Mouse (Mus musculus) regulatory T cell (primary cell): ENCODE measurements at regions not wholly inside any gene's neighbourhood (a gene's known extent, or its start where the extent isn't known, plus 50 kb on each side); places are given as distances from the start of the nearest gene placed in this dataset.

Source experiments
- in situ Hi-C: fragments of 300-600 bp; cut with MboI, MseI; formaldehyde crosslinking; loops from one replicate; pipeline ENCODE4 v1.15.1; 2025; ENCODE audit warnings: high pct_unique_total_duplicates

DNA sequence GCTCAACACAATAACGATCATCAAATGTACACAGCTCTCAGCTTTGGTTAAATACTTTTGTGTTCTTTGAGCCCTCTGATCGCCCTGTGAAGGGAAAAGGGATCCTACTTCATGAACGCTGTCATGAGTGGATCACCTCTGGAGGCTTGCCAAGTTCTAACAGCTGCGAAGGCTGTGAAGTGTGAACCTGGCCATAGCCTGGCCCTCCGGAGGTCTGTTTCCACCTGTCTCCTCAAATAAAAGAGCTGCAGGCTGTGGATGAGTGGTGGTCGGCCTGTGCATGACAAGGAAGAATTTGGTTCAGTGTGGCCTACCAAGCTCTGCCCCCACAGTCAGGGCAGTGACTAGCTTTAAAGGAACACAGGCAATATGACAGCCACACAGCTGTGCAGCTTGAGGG lies 122.0 kb downstream of the Gm12728 start:
- in situ Hi-C loops = no loop called here

GRCm38 (mm10) chr4:105912296-105912695 lies 122.6 kb downstream of the Gm12728 start:
- in situ Hi-C loops = no loop called here

GRCm38 (mm10) chr4:105914996-105915395 lies 125.3 kb downstream of the Gm12728 start:
- in situ Hi-C loops = no loop called here

- in situ Hi-C loops = no loop called here
Measured at GRCm38 (mm10) chr4:105916229-105916628, 126.6 kb downstream of the Gm12728 start.

- in situ Hi-C loops = no loop called here
Measured at GRCm38 (mm10) chr4:105924781-105925382, 135.2 kb downstream of the Gm12728 start.

DNA sequence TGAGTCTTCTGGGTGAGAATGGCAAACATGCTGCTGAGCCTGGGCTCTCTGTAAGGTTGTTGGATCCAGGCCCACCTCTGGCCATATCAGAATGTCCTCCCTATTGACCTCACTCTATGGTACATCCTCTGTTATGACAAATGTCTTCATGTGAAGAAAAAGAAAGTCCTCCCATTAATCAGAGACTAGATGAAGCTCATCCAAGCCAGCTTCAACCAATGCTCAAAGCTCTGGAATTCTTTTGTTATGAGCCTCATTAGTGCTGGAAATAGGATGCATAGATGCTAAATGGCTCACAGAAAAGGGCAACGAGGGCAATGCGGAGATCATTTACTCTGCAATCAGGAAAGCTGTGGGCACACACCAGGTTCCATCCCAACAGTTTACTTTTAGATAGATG lies 135.8 kb downstream of the Gm12728 start:
- in situ Hi-C loops = no loop called here

DNA sequence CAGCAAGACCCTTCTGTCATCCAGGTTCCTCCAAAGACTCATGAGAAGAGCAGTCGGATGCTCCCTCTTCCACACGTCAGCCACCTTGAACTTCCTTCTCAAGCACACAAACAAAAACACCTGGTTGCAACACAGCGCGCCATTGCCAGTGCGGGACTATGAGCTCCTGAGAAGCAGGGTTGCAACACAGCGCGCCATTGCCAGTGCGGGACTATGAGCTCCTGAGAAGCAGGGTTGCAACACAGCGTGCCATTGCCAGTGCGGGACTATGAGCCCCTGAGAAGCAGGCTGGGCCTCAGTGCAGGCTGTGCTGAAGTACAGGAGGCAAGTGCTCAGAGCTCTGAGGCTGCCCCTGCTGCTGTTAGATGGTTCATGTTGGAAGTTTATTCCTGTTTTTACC lies 140.0 kb downstream of the Gm12728 start:
- in situ Hi-C loops = no loop called here

DNA sequence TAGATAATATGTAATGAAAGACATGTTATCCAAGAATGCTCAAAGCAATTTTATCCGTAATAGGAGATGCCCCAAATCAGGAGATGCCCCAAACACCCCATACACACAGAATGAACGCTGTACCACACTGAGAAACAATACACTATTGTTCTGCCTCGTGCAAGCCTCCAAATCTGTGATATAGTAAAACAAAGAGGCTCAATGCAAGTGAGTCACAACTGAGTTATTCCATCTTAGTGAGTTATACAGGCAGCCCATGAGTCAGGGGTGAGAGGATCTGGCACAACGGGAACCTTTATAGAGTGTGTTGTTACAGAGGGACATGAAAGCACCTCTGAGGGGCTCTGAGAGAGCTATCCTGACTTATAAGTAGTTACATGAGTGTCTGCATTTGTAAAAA lies 145.3 kb downstream of the Gm12728 start:
- in situ Hi-C loops = no loop called here

- in situ Hi-C loops = no loop called here
Measured at GRCm38 (mm10) chr4:105936755-105937514, 147.3 kb downstream of the Gm12728 start.

GRCm38 (mm10) chr4:105937587-105937986 lies 147.9 kb downstream of the Gm12728 start:
- in situ Hi-C loops = no loop called here

- in situ Hi-C loops = no loop called here
Measured at GRCm38 (mm10) chr4:105938886-105939285, 149.2 kb downstream of the Gm12728 start.

- in situ Hi-C loops = no loop called here
Measured at GRCm38 (mm10) chr4:105939636-105940199, 150.0 kb downstream of the Gm12728 start.

GRCm38 (mm10) chr4:105940891-105941290 lies 151.2 kb downstream of the Gm12728 start:
- in situ Hi-C loops = no loop called here

GRCm38 (mm10) chr4:105941785-105942184 lies 152.1 kb downstream of the Gm12728 start:
- in situ Hi-C loops = no loop called here

DNA sequence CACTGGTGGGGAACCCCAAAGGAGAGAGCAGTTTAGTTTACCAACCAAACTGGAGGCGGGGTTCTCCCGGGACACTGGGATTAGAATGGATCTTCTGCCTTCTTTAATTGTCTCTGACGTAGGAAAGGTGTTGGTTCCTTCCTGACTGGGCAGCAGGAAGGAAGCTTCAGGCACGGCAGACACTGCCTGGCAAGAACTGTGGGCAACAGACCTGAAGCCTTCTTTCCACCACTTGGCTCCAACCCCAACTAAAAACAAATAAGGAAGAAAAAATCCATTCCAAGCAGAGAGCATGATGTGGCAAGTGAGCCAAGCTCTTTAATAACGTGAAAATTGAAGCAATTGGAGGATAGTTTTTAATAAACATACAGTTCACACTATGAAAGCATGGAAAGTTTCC lies 155.3 kb downstream of the Gm12728 start:
- in situ Hi-C loops = no loop called here

DNA sequence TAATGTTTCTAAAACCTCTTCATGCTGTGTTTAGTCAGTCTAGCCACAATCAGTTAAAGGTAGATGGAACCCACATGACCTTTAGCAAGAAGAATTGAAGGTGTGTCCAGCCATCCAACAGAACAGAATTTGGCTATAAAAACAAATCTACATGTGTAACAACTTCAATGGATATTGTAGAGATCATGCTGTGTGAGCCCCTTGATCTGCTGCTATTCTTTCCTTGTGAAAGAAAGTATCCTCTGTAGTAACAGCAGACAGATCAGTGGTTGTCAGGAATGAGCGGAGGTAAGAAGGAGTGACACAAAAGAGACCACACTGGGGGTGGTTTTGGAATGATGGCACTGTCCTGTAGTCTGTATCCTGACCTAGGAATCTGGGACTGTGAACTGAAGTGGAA lies 156.3 kb downstream of the Gm12728 start:
- in situ Hi-C loops = no loop called here

DNA sequence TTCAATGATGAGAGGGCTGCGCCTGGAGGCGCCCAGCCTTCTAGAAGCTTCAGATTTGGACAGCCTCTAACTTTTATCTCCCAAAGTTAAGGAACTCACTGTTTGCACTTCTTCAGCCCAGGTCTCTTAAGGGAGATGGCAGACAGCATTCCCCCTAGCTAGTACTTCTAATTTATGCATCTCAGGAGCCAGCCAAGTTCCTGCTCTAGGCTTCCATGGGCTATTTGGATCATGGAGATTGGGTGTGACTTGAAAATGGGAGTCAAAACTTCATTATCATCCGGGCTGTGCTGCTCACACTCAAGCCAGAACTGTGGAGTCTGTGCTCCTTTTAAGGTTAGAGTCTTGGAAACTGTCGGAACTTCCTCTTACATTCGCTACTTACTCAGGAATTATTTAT lies 158.7 kb downstream of the Gm12728 start:
- in situ Hi-C loops = no loop called here

DNA sequence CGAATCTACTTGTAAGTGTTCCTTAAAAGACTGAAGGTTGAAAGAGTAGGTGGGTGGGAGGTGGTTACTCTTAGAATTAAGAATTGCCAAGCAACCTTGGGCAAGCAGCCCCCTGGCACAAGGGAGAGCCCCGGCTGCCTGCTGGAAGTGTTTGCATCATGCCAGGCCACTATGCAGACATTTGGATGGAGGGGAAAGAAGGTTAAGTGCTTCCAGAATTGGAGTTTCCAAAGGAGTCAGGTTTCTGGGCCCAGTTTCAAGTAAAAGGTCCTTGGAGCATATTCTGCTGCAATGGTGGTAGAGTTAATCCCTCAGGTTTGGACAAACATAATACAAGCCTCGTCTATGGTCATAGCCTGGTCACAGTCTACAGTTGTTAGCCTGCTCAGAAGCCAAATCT lies 162.7 kb downstream of the Gm12728 start:
- in situ Hi-C loops = no loop called here

DNA sequence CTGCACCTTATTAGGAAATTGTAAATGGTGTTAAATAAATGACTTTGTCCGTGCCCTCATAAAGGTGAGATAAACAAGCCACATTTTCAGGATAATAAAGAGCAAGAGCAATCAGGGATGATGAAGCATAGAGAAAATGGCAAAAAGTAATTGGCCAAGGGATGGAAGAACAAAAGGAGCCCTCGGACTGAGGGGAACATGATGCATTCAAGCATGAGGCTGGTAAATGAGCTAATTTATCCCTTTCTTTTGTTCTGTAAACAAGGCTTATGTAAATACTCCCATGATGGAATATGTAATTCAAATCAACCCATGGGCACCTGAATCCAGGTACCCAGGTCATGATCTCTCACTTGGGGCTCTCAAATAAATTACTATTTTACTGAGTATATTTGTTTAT lies 166.8 kb downstream of the Gm12728 start:
- in situ Hi-C loops = no loop called here

DNA sequence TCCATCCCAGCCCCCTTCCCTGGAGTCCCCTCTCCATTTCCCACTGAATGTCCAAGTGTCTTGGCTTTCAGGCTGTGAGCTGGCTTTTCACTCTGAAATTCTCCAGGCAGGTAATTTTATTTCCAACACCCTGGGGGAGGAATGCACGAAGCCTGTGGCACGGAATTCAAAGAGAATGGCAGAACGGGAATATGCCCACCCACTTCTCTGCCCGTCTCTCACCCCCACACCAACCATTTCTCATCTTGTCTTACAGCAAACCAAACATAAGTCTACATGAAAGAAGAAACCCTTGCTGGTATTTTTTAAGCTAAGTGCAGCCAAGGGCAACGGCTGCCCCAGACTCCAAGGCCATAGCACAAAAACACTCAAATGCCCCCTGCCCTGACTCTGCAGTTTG lies 168.7 kb downstream of the Gm12728 start:
- in situ Hi-C loops = no loop called here

DNA sequence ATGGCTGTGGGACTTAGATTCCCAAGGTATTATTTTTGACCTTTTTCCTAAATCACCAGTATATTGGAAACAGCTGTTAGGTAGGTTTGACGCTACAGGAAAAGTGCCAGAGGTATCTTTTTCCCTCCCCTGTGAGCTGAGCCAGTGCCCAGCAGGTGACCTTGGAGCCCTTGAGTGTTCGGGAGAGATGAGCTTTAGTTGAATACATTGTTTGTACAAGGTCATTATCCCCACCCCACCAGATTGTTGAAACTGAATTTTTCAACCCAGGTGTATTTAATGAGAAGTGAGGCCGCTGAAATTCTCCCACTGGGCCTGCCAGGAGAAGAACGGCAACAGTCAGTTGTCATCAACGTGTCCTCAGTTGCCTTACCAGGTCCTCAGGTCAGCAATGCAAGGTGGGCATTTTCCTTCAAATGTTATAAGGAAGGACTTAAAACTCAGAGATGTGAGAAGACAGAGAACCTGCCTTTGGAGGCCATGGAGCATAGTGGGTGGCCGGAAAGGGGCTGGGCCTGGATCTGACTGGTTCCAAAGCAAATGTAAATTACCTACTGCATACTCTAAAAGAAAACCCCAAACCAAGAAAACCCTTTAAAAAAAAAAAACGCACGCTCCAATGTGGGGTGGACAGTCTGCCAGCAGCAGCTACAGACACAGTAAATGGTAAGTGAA lies 172.2 kb downstream of the Gm12728 start:
- in situ Hi-C loops = no loop called here

GRCm38 (mm10) chr4:105962542-105962941 lies 172.9 kb downstream of the Gm12728 start:
- in situ Hi-C loops = no loop called here

DNA sequence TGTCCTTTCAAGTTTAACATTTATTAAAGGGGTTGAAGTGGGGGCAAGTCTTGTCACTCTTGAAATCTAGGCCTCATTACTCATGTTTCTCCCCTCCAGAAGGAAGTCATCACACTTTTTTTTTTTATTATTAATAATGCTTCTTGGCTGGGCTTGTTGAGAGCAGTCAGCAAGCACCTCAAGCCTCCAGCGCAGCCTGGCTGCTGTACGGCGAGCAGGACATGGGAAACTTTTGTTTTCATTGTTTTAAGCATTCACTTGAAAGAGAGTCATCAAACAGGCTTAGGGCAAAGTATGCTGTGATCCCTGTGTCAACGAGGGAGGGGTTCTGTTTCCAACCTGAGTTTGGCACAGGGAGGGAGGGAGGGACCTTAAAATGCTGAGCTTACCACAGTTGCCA lies 178.7 kb downstream of the Gm12728 start:
- in situ Hi-C loops = no loop called here
